Mouse (Mus musculus) adrenal gland, postnatal 10 days (tissue): ENCODE measurements around the gene Tmem141. TPM values are rescaled to one million over a fixed set of nuclear protein-coding genes. Genes with fewer than 3 reads are reported as not detected.

Experiments used
- DNase-seq: peaks from one replicate; pipeline ENCODE4 v3.0.0; 2021; ENCODE audit warnings: mixed read lengths
- long read RNA-seq, 2 experiments: library from polyadenylated mRNA; stranded (forward); transcript quantifications; one replicate each; pipeline ENCODE4 v2.0.0; 2021
- total RNA-seq, 2 experiments: library from RNA; stranded (reverse); gene quantifications; 2 replicates each; pipeline ENCODE4 v1.2.3; 2021

The Tmem141 gene
- total RNA-seq: 10 to 100 TPM; 28.2 to 30.8 TPM
- long read RNA-seq, experiment 1, transcript Tmem141-206 (4 exons, 975 nt): minor isoform, 10 of 36 reads
- long read RNA-seq, experiment 1, transcript Tmem141-202 (4 exons, 583 nt): minor isoform, 5 of 36 reads
- long read RNA-seq, experiment 1, transcript Tmem141-205 (5 exons, 795 nt): major isoform, 14 of 36 reads
- long read RNA-seq, experiment 1, partial matches to known transcripts: 0 of 36 reads
- long read RNA-seq, experiment 1, other reads (novel, unspliced or antisense): 7 of 36 reads
- long read RNA-seq, experiment 2, transcript Tmem141-205 (5 exons, 795 nt): major isoform, 12 of 27 reads
- long read RNA-seq, experiment 2, partial matches to known transcripts: 3 of 27 reads
- long read RNA-seq, experiment 2, other reads (novel, unspliced or antisense): 7 of 27 reads

GRCm38 (mm10) chr2:25621229-25622200, at the start of gene Tmem141:
Gene Tmem141 (minus strand): TSS chr2:25622005.
- peak; percentile 96 for DNase-seq

GRCm38 (mm10) chr2:25666516-25666915, 44.7 kb upstream of the Tmem141 start:
- no peak for DNase-seq

- DNase-seq: no peak
Measured at GRCm38 (mm10) chr2:25664125-25664524, 42.3 kb upstream of the Tmem141 start.

- peak; percentile 88 for DNase-seq
Measured at GRCm38 (mm10) chr2:25663511-25663910, 41.7 kb upstream of the Tmem141 start.

GRCm38 (mm10) chr2:25661245-25661970, 39.6 kb upstream of the Tmem141 start:
- peak; percentile 25 for DNase-seq

- no peak for DNase-seq
Measured at GRCm38 (mm10) chr2:25660279-25660678, 38.5 kb upstream of the Tmem141 start.

- no peak for DNase-seq
Measured at GRCm38 (mm10) chr2:25657652-25658051, 35.8 kb upstream of the Tmem141 start, which contains the start of gene Lcn5. Gene Lcn5 (plus strand): TSS chr2:25657952.

- peak; percentile 52 for DNase-seq
Measured at GRCm38 (mm10) chr2:25657246-25657645, 35.4 kb upstream of the Tmem141 start.

GRCm38 (mm10) chr2:25656691-25657090, 34.9 kb upstream of the Tmem141 start:
- DNase-seq: no peak

- DNase-seq: no peak
Measured at GRCm38 (mm10) chr2:25654502-25654901, 32.7 kb upstream of the Tmem141 start.

GRCm38 (mm10) chr2:25652902-25653301, 31.1 kb upstream of the Tmem141 start, which contains the start of gene Lcn8:
Gene Lcn8 (plus strand): TSS chr2:25653120.
- no peak for DNase-seq

- peak; percentile 77 for DNase-seq
Measured at GRCm38 (mm10) chr2:25639890-25640289, 18.1 kb upstream of the Tmem141 start.

- peak; percentile 45 for DNase-seq
Measured at GRCm38 (mm10) chr2:25634046-25634445, 12.2 kb upstream of the Tmem141 start.

GRCm38 (mm10) chr2:25633616-25634015, 11.8 kb upstream of the Tmem141 start:
- DNase-seq: peak; percentile 56

- DNase-seq: peak; percentile 37
Measured at GRCm38 (mm10) chr2:25628738-25629137, 6.9 kb upstream of the Tmem141 start.

- no peak for DNase-seq
Measured at GRCm38 (mm10) chr2:25627811-25628210, 6.0 kb upstream of the Tmem141 start, which contains the start of gene Fcna. Gene Fcna (minus strand): TSS chr2:25628030.

- DNase-seq: no peak
Measured at GRCm38 (mm10) chr2:25625986-25626385, 4.2 kb upstream of the Tmem141 start.

- no peak for DNase-seq
Measured at GRCm38 (mm10) chr2:25620852-25621228, 965 bp downstream of the Tmem141 start.

- no peak for DNase-seq
Measured at GRCm38 (mm10) chr2:25620386-25620785, 1.4 kb downstream of the Tmem141 start.

- DNase-seq: no peak
Measured at GRCm38 (mm10) chr2:25617578-25617977, 4.2 kb downstream of the Tmem141 start, which contains the start of gene Ccdc183. Gene Ccdc183 (minus strand): TSS chr2:25617678.

GRCm38 (mm10) chr2:25616398-25616797, 5.4 kb downstream of the Tmem141 start:
- no peak for DNase-seq

- no peak for DNase-seq
Measured at GRCm38 (mm10) chr2:25608671-25609070, 13.1 kb downstream of the Tmem141 start.
